Mouse (Mus musculus): ENCODE data around the gene Nkap.

DNA sequence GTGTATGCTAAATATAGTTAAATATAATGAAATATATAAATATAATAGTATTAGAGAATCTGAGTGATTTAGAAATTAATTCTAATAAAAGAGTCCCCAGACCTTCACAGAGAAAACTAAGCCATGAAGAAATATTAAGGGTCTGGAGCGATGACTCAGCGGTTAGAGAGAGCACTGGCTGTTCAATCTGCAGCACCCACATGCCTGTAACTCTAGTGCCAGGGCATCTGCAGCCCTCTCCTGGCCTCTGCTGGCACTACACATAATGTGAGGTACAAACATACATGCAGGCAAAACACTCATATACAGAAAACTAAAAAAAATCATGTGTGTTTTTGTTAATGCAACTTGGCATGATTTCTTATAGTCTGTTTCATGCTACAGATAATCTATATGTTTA is 18.4 kb downstream of the Nkap start:
- TF ChIP-seq HCFC1 (IDR thresholded peaks at IDR 0.05; ENCODE audit: borderline replicate concordance, insufficient read depth, low read length) (no peak), ZNF384 (IDR thresholded peaks at IDR 0.05; ENCODE audit: low read depth, low read length) (no peak), ZC3H11A (IDR thresholded peaks at IDR 0.05; ENCODE audit: borderline replicate concordance, low read depth, low read length) (no peak), MAFK (IDR thresholded peaks at IDR 0.05; ENCODE audit: insufficient read depth, low read depth, low read length) (peak; percentile 73), CHD2 (IDR thresholded peaks at IDR 0.05; ENCODE audit: low read depth, low read length) (no peak)
